ENCODE assay signal across 8 mouse cellular contexts in the genomic region with DNA sequence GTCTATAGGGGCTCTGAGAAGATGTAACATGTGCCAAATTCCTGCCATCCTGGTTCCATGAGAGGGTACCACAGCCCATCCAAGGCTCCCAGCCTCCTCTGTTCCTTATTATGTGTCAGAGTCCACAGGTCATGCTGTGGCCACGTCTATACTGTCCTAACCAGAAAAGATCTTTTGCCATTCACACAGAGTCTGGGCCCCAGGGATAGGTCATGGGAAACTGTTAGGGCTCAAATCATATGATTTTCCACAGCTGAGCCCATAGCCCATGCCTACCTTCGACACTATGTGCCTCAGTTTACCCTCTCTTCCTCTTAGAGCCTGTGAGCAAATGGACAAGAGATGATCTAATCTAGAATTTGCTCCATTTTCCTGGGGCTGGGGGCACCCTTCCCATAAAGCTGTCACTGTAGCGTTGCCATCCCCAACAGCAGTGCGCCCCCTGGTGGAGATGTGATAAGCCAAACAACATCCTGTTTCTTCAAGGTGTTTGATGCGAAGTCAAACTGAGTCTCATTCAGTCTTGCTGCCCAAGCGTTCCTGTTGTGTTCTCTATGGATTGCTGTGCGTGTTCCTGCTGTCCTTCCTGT. TPM values are rescaled to one million over a fixed set of nuclear protein-coding genes. Genes with fewer than 3 reads are reported as not detected.
DNase-seq lines count a peak whose midpoint lies in the region.

No protein-coding gene starts in this region.

- no peak overlapping the region for H3K4me3 ChIP-seq in heart, embryonic 10.5 days

- H3K4me1 ChIP-seq in heart, embryonic 10.5 days, result peaks cover 26% of the 10 kb centered on the region

- DNase-seq in CD8-positive naive resting alpha-beta T cell, adult 2 months (ENCODE audit: low read depth in 2 of 2, low spot score in 2 of 2), result peak; percentile 50 to 59
- DNase-seq in adrenal gland, adult 2 months, result peak; percentile 68
- DNase-seq in embryo, embryonic 10 days (ENCODE audit: low spot score), result peak; percentile 90
- DNase-seq in heart, embryonic 10.5 days (ENCODE audit: low spot score), result peak; percentile 84
- DNase-seq in kidney, postnatal 4 days, result peak; percentile 92 to 93
- peak; percentile 84 for DNase-seq in lung, postnatal 10 days
- DNase-seq in retina, postnatal 1 day, result peak; percentile 82
- peak; percentile 40 to 61 for DNase-seq in urinary bladder, adult 18-20 months (ENCODE audit: low spot score in 2 of 2)

- peaks cover 43% of the 10 kb centered on the region; the same call in 1 of the 2 replicates for H3K27me3 ChIP-seq in heart, embryonic 10.5 days (ENCODE audit: insufficient read depth, poor library complexity, severe bottlenecking)

- H3K27ac ChIP-seq in heart, embryonic 10.5 days, result no peak overlapping the region

- no peaks in the 10 kb centered on the region for H3K9me3 ChIP-seq in heart, embryonic 10.5 days

- 13% methylated on average over 7 of the region's 7 CpGs for WGBS in heart, embryonic 10.5 days

- H3K36me3 ChIP-seq in heart, embryonic 10.5 days, result no peaks in the 10 kb centered on the region

RNA-seq across cellular contexts. Expression of gene Rtn4r, which starts 44.9 kb away (rescaled TPM):
- total RNA-seq in adrenal gland, adult 2 months (2021), result under 1 TPM; 0.14 to 0.23 TPM
- polyA plus RNA-seq in adrenal gland, adult 2 months (2012; rRNA removed), result 0.58 and 0.90 TPM in 2 replicates
- polyA plus RNA-seq in heart, embryonic 10.5 days (2016; fragmentation: Nextera tagmentation; extraction: Ambion mirVana), result 0.31 and 0.79 TPM in 2 replicates

RNA-seq across cellular contexts. Expression of gene Ccdc188, which starts 45.3 kb away (rescaled TPM):
- not detected for total RNA-seq in adrenal gland, adult 2 months (2021)
- not detected in 2 replicates for polyA plus RNA-seq in adrenal gland, adult 2 months (2012; rRNA removed)
- not detected in 2 replicates for polyA plus RNA-seq in heart, embryonic 10.5 days (2016; fragmentation: Nextera tagmentation; extraction: Ambion mirVana)
